Mouse (Mus musculus) intestine, embryonic 15.5 days (tissue): ENCODE measurements around the gene Sowahd. TPM values are rescaled to one million over a fixed set of nuclear protein-coding genes. Genes with fewer than 3 reads are reported as not detected.

Experiments
- ATAC-seq: fragments of 200-750 bp; cut with Nextera tagmentation; 2 replicates; pipeline ENCODE4 v1.8.0; 2017; ENCODE audit warnings: moderate TSS enrichment, moderate library complexity
- H3K27ac ChIP-seq: fragments of 300-500 bp; sonication (generic); 2 replicates; pipeline ENCODE4 v1.5.1; 2015; ENCODE audit warnings: mild to moderate bottlenecking, inconsistent platforms
- H3K27me3 ChIP-seq: fragments of 300-500 bp; sonication (generic); replicated peaks from 2 replicates; pipeline ENCODE4 v1.6.1; 2015; ENCODE audit warnings: inconsistent platforms
- H3K36me3 ChIP-seq: fragments of 300-500 bp; sonication (generic); 2 replicates; pipeline ENCODE4 v1.6.1; 2015; ENCODE audit warnings: inconsistent platforms
- H3K4me1 ChIP-seq: fragments of 300-500 bp; sonication (generic); replicated peaks from 2 replicates; pipeline ENCODE4 v1.6.1; 2015; ENCODE audit warnings: inconsistent platforms
- H3K4me2 ChIP-seq: fragments of 300-500 bp; sonication (generic); replicated peaks from 2 replicates; pipeline ENCODE4 v1.6.1; 2015; ENCODE audit warnings: mild to moderate bottlenecking, inconsistent platforms
- H3K4me3 ChIP-seq: fragments of 300-500 bp; sonication (generic); replicated peaks from 2 replicates; pipeline ENCODE4 v1.5.1; 2015; ENCODE audit warnings: inconsistent platforms
- H3K9ac ChIP-seq: fragments of 300-500 bp; sonication (generic); 2 replicates; pipeline ENCODE4 v1.6.1; 2015; ENCODE audit warnings: inconsistent platforms
- H3K9me3 ChIP-seq: fragments of 300-500 bp; sonication (generic); 2 replicates; pipeline ENCODE4 v1.6.1; 2016; ENCODE audit warnings: inconsistent platforms
- WGBS: fragments of 180-500 bp; shearing (Covaris S2); methylation state at CpG from one replicate; pipeline ENCODE4 v1.1.7; 2015; 5-methylcytosine and 5-hydroxymethylcytosine counted together
- polyA plus RNA-seq: library from polyadenylated mRNA; unstranded; fragments of >200 nt; fragmentation: Nextera tagmentation; extraction: Ambion mirVana; gene quantifications from 2 replicates; pipeline ENCODE4 v1.2.1, GENCODE M21; 2015

Sowahd gene
- polyA plus RNA-seq = not detected in 2 replicates

- Histone ChIP-seq H3K4me2 (peak within 1 kb of the TSS; percentile 73), H3K27ac (no peak within 1 kb of the TSS), H3K9ac (no peak within 1 kb of the TSS), H3K27me3 (peaks cover 26% of the 10 kb centered on the region), H3K36me3 (no peaks in the 10 kb centered on the region), H3K4me1 (peaks cover 5% of the 10 kb centered on the region; the same call in 1 of the 2 replicates), H3K9me3 (no peaks in the 10 kb centered on the region), H3K4me3 (peak within 1 kb of the TSS; percentile 30)
- ATAC-seq = peak; percentile 15; the same call in 1 of the 2 replicates
- WGBS = 15% methylated on average over 35 of the region's 38 CpGs
Observed at GRCm38 (mm10) chrX:37048066-37048889, at the start of gene Sowahd. Gene Sowahd (plus strand): TSS chrX:37048845.

- no peak for ATAC-seq
- H3K4me1 ChIP-seq = no peaks in the 10 kb centered on the region
- H3K36me3 ChIP-seq = no peaks in the 10 kb centered on the region
- H3K4me3 ChIP-seq = no peak overlapping the region
- no peak overlapping the region for H3K27ac ChIP-seq
- no peaks in the 10 kb centered on the region for H3K9me3 ChIP-seq
- no peaks in the 10 kb centered on the region for H3K27me3 ChIP-seq
- H3K4me2 ChIP-seq = no peak overlapping the region
- no peak overlapping the region for H3K9ac ChIP-seq
- WGBS = 64% methylated on average over 5 of the region's 5 CpGs
Observed at GRCm38 (mm10) chrX:37013870-37014269, 34.8 kb upstream of the Sowahd start.

GRCm38 (mm10) chrX:37018150-37018654 lies 30.4 kb upstream of the Sowahd start:
- no peak overlapping the region for H3K27ac ChIP-seq
- H3K4me1 ChIP-seq = no peaks in the 10 kb centered on the region
- WGBS = 87% methylated on average over 9 of the region's 9 CpGs
- ATAC-seq = no peak
- no peaks in the 10 kb centered on the region for H3K36me3 ChIP-seq
- no peak overlapping the region for H3K4me3 ChIP-seq
- no peaks in the 10 kb centered on the region for H3K9me3 ChIP-seq
- no peak overlapping the region for H3K4me2 ChIP-seq
- no peak overlapping the region for H3K9ac ChIP-seq
- H3K27me3 ChIP-seq = no peaks in the 10 kb centered on the region

DNA sequence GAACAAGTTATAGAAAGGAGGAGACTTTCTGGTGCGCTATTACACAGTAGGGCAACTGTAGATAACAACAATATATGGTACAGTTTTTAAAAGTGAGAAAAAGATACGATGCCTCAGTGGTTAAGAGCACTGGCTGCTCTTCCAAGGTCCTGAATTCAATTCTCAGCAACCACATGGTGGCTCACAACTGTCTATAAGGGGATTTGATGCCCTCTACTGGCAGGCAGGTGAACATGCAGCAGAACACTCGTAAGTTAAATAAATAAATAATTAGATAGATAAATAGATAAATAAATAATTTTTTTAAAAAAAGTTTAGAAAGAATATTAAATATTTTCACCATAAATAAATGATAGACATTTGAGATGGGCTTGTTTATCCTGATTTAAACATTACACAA lies 29.6 kb upstream of the Sowahd start:
- no peaks in the 10 kb centered on the region for H3K9me3 ChIP-seq
- ATAC-seq = no peak
- H3K4me3 ChIP-seq = no peak overlapping the region
- no peaks in the 10 kb centered on the region for H3K27me3 ChIP-seq
- H3K4me2 ChIP-seq = no peak overlapping the region
- no peak overlapping the region for H3K9ac ChIP-seq
- no peaks in the 10 kb centered on the region for H3K36me3 ChIP-seq
- WGBS = 74% methylated on average over 3 of the region's 3 CpGs
- H3K27ac ChIP-seq = no peak overlapping the region
- no peaks in the 10 kb centered on the region for H3K4me1 ChIP-seq

GRCm38 (mm10) chrX:37022690-37023089 lies 26.0 kb upstream of the Sowahd start:
- Histone ChIP-seq H3K27me3 (no peaks in the 10 kb centered on the region), H3K36me3 (no peaks in the 10 kb centered on the region), H3K4me2 (no peak overlapping the region), H3K4me3 (no peak overlapping the region), H3K9me3 (no peaks in the 10 kb centered on the region), H3K4me1 (no peaks in the 10 kb centered on the region), H3K27ac (no peak overlapping the region), H3K9ac (no peak overlapping the region)
- 18% methylated on average over 3 of the region's 3 CpGs for WGBS
- no peak for ATAC-seq

DNA sequence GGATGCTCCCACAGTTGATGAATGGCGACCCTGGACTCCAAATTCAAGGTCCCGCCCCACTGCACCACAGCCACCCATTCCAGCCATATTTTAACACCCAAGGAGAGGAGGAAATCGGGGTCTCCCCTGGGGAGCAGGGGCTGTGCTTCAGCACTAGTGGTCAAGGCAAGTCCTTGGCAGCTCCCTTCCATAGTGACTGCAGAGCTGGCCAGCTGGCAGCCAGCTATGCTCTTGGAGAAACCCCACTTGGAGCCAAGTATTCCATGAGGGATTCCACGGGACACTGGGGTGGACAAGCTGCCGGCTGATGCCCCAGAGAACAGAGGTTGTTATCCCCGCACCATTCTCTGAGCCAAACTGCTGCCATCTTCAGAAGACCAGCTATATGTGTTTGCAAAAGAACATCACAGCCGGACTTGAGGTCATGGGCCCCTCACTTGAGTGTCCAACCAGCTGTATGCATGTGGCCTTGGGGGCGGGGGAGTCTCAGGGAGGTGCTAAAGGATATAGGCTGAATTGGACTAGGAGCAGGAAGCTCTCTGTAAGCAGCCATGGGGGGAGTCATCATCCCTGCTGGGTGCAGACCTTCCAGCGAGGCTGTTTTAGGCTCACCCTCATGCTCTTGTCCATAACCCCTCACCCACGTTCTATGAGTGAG lies 24.9 kb upstream of the Sowahd start:
- Histone ChIP-seq H3K9me3 (no peaks in the 10 kb centered on the region), H3K9ac (no peak overlapping the region), H3K27me3 (no peaks in the 10 kb centered on the region), H3K4me1 (no peaks in the 10 kb centered on the region), H3K27ac (no peak overlapping the region), H3K4me2 (no peak overlapping the region), H3K36me3 (no peaks in the 10 kb centered on the region), H3K4me3 (no peak overlapping the region)
- 74% methylated on average over 10 of the region's 10 CpGs for WGBS
- no peak for ATAC-seq

- Histone ChIP-seq H3K9ac (no peak overlapping the region), H3K36me3 (no peaks in the 10 kb centered on the region), H3K4me1 (no peaks in the 10 kb centered on the region), H3K9me3 (no peaks in the 10 kb centered on the region), H3K27me3 (no peaks in the 10 kb centered on the region), H3K4me2 (no peak overlapping the region), H3K4me3 (no peak overlapping the region), H3K27ac (no peak overlapping the region)
- 61% methylated on average over 3 of the region's 3 CpGs for WGBS
- no peak for ATAC-seq
Observed at GRCm38 (mm10) chrX:37028378-37028777, 20.3 kb upstream of the Sowahd start.

- H3K36me3 ChIP-seq = no peaks in the 10 kb centered on the region
- H3K27ac ChIP-seq = no peak overlapping the region
- H3K4me2 ChIP-seq = no peak overlapping the region
- H3K9me3 ChIP-seq = no peaks in the 10 kb centered on the region
- no peak for ATAC-seq
- WGBS = 23% methylated on average over 9 of the region's 9 CpGs
- no peak overlapping the region for H3K4me3 ChIP-seq
- H3K27me3 ChIP-seq = peaks cover 5% of the 10 kb centered on the region
- no peaks in the 10 kb centered on the region for H3K4me1 ChIP-seq
- no peak overlapping the region for H3K9ac ChIP-seq
Observed at GRCm38 (mm10) chrX:37042726-37043125, 5.9 kb upstream of the Sowahd start.

DNA sequence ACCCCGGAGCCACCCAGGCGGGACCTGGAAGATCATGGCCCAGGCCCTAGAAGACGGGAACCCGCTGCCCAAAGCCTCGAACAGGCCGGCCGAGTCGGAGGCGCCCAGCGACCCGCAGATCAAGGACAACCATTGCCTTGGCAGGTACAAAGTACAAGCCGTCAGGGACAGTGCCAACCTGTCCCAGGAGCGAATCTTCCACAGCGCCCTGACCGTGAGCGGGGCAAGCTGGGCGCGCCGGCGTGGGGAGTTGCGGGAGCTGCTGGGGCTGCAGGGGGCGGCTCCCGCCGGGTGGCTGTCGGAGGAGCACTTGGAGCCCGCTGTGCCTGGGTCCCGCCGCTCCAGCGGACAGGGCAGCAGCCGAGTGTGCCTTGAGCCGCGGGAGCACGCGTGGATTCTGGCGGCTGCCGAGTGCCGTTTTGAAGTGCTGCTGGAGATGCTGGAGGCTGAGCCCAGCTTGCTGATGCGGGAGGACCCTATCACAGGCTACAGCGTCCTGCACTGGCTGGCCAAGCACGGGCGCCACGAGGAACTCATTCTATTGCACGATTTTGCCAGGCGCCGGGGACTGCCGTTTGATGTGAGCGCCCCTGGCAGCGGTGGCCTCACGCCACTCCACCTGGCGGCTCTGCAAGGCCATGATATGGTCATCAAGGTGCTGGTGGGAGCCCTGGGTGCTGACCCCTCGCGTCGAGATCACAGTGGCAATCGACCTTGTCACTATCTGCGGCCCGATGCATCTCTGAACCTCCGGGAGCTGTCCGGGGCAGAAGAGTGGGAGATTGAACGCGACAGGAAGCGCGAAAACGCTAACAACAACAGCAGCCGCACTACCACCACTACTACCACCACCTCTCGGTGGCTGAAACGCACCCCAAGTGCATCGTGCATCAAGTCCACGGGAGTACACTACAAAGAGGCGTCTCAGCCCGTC lies 512 bp downstream of the Sowahd start:
- Histone ChIP-seq H3K27me3 (peaks cover 26% of the 10 kb centered on the region), H3K9ac (no peak overlapping the region), H3K4me3 (peak overlapping the region; percentile 30), H3K27ac (no peak overlapping the region), H3K4me2 (peak overlapping the region; percentile 73), H3K4me1 (peaks cover 5% of the 10 kb centered on the region; the same call in 1 of the 2 replicates), H3K36me3 (no peaks in the 10 kb centered on the region), H3K9me3 (no peaks in the 10 kb centered on the region)
- WGBS = 20% methylated on average over 70 of the region's 70 CpGs
- ATAC-seq = peak; percentile 36; the same call in 1 of the 2 replicates

DNA sequence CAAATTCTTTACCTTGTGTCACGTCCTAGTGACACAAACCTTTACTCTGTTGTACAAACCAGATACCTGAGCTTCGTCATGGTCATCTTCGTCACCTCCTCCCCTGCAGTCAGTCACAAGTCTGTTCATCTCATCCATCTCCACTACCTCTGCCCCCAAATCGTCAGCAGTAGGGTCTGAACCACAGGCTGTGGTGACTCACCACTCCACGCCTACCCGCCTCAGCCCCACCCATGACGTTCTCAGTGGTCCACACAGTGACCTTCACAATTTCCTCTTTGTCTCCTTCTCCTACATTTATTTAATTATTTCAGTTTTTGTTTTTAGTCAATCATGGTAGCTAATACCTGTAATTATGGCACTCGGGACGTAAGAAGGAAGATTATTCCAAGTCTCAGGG lies 15.3 kb downstream of the Sowahd start:
- no peaks in the 10 kb centered on the region for H3K27me3 ChIP-seq
- H3K4me3 ChIP-seq = no peak overlapping the region
- no peak overlapping the region for H3K27ac ChIP-seq
- H3K9ac ChIP-seq = no peak overlapping the region
- no peak overlapping the region for H3K4me2 ChIP-seq
- WGBS = 76% methylated on average over 9 of the region's 9 CpGs
- no peaks in the 10 kb centered on the region for H3K9me3 ChIP-seq
- no peaks in the 10 kb centered on the region for H3K36me3 ChIP-seq
- no peak for ATAC-seq
- H3K4me1 ChIP-seq = no peaks in the 10 kb centered on the region

- ATAC-seq = no peak
- WGBS = 73% methylated on average over 3 of the region's 3 CpGs
Observed at GRCm38 (mm10) chrX:37067299-37067698, 18.7 kb downstream of the Sowahd start.

GRCm38 (mm10) chrX:37068766-37069165 lies 20.1 kb downstream of the Sowahd start:
- no peak overlapping the region for H3K9ac ChIP-seq
- 86% methylated on average over 5 of the region's 5 CpGs for WGBS
- no peak overlapping the region for H3K27ac ChIP-seq
- no peak overlapping the region for H3K4me3 ChIP-seq
- H3K4me2 ChIP-seq = no peak overlapping the region
- H3K4me1 ChIP-seq = no peaks in the 10 kb centered on the region
- H3K9me3 ChIP-seq = no peaks in the 10 kb centered on the region
- H3K27me3 ChIP-seq = no peaks in the 10 kb centered on the region
- H3K36me3 ChIP-seq = no peaks in the 10 kb centered on the region
- no peak for ATAC-seq

More at GRCm38 (mm10) chrX:37067299-37067698, 18.7 kb downstream of the Sowahd start:
- H3K4me3 ChIP-seq = no peak overlapping the region
- H3K9ac ChIP-seq = no peak overlapping the region
- H3K4me1 ChIP-seq = no peaks in the 10 kb centered on the region
- H3K9me3 ChIP-seq = no peaks in the 10 kb centered on the region
- no peaks in the 10 kb centered on the region for H3K27me3 ChIP-seq
- H3K4me2 ChIP-seq = no peak overlapping the region
- no peak overlapping the region for H3K27ac ChIP-seq
- no peaks in the 10 kb centered on the region for H3K36me3 ChIP-seq
